Mouse (Mus musculus): Measurements from ENCODE around the gene H6pd. TPM values are rescaled to one million over a fixed set of nuclear protein-coding genes. Genes with fewer than 3 reads are reported as not detected.

The H6pd gene
- polyA plus RNA-seq, 1 experiment = 13.7 TPM

DNA sequence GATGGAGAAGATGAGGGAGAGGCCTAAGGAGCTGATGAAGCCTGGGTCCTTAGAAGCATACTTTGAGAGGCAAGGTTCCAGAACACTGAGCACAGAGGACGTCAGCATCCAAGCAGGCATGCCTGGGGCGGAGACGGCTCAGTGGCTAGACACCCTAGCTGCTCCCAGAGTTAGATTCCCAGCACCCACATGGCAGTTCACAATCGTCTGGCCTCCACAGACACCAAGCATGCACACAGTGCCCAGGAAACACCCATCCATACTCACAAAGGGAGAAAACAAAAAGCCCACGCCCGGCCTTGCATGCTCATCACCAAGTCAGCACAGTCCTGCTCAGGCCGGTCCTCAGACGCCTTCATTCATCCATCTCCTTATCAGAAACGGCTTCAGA is 9.3 kb downstream of the H6pd start:
- Histone ChIP-seq H3K4me1 (ENCODE audit: control insufficient read depth, insufficient read depth, low read length) (peaks cover 12% of the 10 kb centered on the region), H3K9ac (ENCODE audit: low read depth, poor library complexity, severe bottlenecking) (no peak overlapping the region)

DNA sequence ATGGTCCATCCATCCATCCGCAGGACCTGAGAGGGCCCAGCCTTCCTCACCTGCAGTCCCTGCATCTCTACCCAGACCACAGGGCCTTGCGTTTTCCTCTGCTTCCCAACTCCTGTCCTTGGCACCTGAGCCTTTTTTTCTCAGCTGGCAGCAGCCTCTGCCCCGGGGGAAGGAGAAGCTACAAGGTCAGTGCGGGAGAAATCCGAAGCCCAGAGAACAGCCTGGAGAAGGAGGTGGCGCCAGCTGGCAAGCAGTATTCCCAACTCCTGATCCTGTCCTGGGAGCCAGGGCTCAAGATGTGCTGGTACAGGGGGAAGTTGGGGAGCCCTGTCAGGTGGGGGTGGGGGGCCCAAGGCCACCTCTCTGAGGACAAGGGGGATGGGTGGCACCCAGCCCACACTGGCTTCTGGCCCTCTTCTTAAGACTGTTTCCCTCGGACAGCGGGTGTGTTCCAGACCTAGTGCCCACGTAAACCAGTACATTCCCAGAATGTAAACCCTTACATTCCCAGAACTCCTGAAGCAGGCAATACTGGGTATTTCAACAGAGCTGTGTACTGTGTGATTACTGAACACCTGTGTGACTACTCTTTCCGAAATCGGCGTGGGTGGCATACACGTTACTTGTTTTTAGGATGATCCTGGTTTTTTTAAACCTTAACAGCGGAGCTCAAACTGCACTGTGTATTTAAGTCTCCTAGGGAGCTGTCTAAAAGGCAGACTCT is 9.9 kb downstream of the H6pd start:
- Histone ChIP-seq H3K36me3 (ENCODE audit: control insufficient read depth, insufficient read depth, low read length, poor library complexity, severe bottlenecking) (no peaks in the 10 kb centered on the region), H3K4me1 (ENCODE audit: control insufficient read depth, insufficient read depth, low read length) (peaks cover 12% of the 10 kb centered on the region), H3K9ac (ENCODE audit: low read depth, poor library complexity, severe bottlenecking) (no peak overlapping the region), H3K27me3 (ENCODE audit: control insufficient read depth, insufficient read depth, low read length, poor library complexity, severe bottlenecking) (no peaks in the 10 kb centered on the region), H3K9me3 (replicated peaks; ENCODE audit: control insufficient read depth, insufficient read depth, low read length, poor library complexity, severe bottlenecking) (no peaks in the 10 kb centered on the region), H3K27ac (ENCODE audit: insufficient read depth, low read length) (no peak overlapping the region), H3K4me3 (ENCODE audit: low read depth, low read length) (no peak overlapping the region)
- TF ChIP-seq POLR2A (IDR thresholded peaks at IDR 0.05; ENCODE audit: insufficient read depth, low read length) = no peak
- TF ChIP-seq CTCF (IDR thresholded peaks at IDR 0.05; ENCODE audit: low read depth, low read length) = no peak
- TF ChIP-seq EP300 (IDR thresholded peaks at IDR 0.05; ENCODE audit: insufficient read depth, low read depth, low read length) = no peak

More for the DNA sequence above, 9.3 kb downstream of the H6pd start:
- TF ChIP-seq CTCF (IDR thresholded peaks at IDR 0.05; ENCODE audit: low read depth, low read length) = no peak
- no peak for TF ChIP-seq EP300 (IDR thresholded peaks at IDR 0.05; ENCODE audit: insufficient read depth, low read depth, low read length)
- no peak for TF ChIP-seq POLR2A (IDR thresholded peaks at IDR 0.05; ENCODE audit: insufficient read depth, low read length)
- H3K27me3 ChIP-seq (ENCODE audit: control insufficient read depth, insufficient read depth, low read length, poor library complexity, severe bottlenecking) = no peaks in the 10 kb centered on the region
- H3K27ac ChIP-seq (ENCODE audit: insufficient read depth, low read length) = no peak overlapping the region
- H3K4me3 ChIP-seq (ENCODE audit: low read depth, low read length) = no peak overlapping the region
- H3K36me3 ChIP-seq (ENCODE audit: control insufficient read depth, insufficient read depth, low read length, poor library complexity, severe bottlenecking) = no peaks in the 10 kb centered on the region
- H3K9me3 ChIP-seq (replicated peaks; ENCODE audit: control insufficient read depth, insufficient read depth, low read length, poor library complexity, severe bottlenecking) = no peaks in the 10 kb centered on the region

DNA sequence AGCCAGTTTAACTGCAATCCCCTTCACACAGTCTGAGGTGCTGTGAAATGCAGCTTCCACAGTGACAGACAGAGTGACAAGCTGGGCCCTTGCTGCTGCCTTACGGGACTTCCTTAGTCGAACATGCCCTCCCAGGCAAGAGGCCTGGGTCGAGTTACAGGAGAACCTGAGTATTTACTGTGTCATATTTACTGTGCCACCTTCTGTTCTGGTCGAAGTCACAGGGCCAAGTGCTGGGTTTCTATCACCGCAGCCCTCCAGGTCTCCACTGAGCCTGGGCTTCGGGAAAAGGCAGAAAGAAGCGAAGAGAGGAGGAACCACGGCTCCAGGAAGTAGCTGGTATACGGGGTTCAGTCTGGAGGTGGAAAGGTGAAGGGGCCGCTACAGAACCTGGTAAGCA is 10.8 kb downstream of the H6pd start:
- Histone ChIP-seq H3K9ac (ENCODE audit: low read depth, poor library complexity, severe bottlenecking) (no peak overlapping the region), H3K27ac (ENCODE audit: insufficient read depth, low read length) (no peak overlapping the region), H3K27me3 (ENCODE audit: control insufficient read depth, insufficient read depth, low read length, poor library complexity, severe bottlenecking) (no peaks in the 10 kb centered on the region), H3K36me3 (ENCODE audit: control insufficient read depth, insufficient read depth, low read length, poor library complexity, severe bottlenecking) (no peaks in the 10 kb centered on the region), H3K9me3 (replicated peaks; ENCODE audit: control insufficient read depth, insufficient read depth, low read length, poor library complexity, severe bottlenecking) (no peaks in the 10 kb centered on the region), H3K4me1 (ENCODE audit: control insufficient read depth, insufficient read depth, low read length) (peaks cover 12% of the 10 kb centered on the region), H3K4me3 (ENCODE audit: low read depth, low read length) (no peak overlapping the region)
- no peak for TF ChIP-seq EP300 (IDR thresholded peaks at IDR 0.05; ENCODE audit: insufficient read depth, low read depth, low read length)
- no peak for TF ChIP-seq POLR2A (IDR thresholded peaks at IDR 0.05; ENCODE audit: insufficient read depth, low read length)
- no peak for TF ChIP-seq CTCF (IDR thresholded peaks at IDR 0.05; ENCODE audit: low read depth, low read length)

DNA sequence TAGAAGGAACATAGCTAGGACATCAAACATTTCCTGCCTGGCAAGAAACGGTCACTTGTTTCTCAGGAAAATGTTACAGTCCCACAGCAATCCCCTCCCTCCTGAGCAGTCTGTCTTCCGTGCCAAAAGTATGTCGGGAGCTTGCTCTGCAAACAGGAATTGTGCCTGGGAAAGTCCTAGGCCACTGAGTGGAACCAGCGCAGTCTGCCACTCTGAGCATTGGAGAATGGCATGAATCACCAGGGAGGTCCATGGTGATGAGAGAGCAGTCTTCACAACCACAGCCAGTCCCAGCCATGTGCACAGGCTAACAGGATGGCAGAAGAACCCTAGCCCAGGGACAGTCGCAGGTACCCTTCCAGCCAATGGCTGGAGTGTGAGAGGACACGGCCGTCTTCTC is 12.4 kb downstream of the H6pd start:
- TF ChIP-seq POLR2A (IDR thresholded peaks at IDR 0.05; ENCODE audit: insufficient read depth, low read length) (no peak), EP300 (IDR thresholded peaks at IDR 0.05; ENCODE audit: insufficient read depth, low read depth, low read length) (no peak), CTCF (IDR thresholded peaks at IDR 0.05; ENCODE audit: low read depth, low read length) (no peak)
- Histone ChIP-seq H3K4me1 (ENCODE audit: control insufficient read depth, insufficient read depth, low read length) (peaks cover 10% of the 10 kb centered on the region), H3K4me3 (ENCODE audit: low read depth, low read length) (no peak overlapping the region), H3K9me3 (replicated peaks; ENCODE audit: control insufficient read depth, insufficient read depth, low read length, poor library complexity, severe bottlenecking) (no peaks in the 10 kb centered on the region), H3K36me3 (ENCODE audit: control insufficient read depth, insufficient read depth, low read length, poor library complexity, severe bottlenecking) (no peaks in the 10 kb centered on the region), H3K9ac (ENCODE audit: low read depth, poor library complexity, severe bottlenecking) (no peak overlapping the region), H3K27ac (ENCODE audit: insufficient read depth, low read length) (no peak overlapping the region), H3K27me3 (ENCODE audit: control insufficient read depth, insufficient read depth, low read length, poor library complexity, severe bottlenecking) (no peaks in the 10 kb centered on the region)

DNA sequence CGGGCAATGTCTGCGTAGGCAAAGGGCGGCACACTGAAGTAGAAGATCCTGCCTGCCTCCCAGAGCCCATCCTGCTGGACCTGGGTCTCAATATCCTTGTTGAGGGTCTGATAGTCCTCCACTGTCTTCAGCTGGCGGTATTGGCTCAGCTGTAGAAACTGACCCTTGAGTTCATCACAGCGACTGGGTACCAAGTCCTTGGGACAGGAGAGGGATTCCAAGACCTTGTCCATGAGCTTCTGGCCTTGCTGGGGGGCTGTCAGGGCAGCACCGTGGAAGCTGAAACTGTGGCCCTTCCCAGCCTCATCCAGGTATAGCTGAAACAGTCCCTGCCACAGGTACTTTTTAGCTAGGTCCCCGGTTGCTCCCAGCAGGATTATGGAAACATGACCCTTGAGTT is 12.9 kb downstream of the H6pd start:
- Histone ChIP-seq H3K27me3 (ENCODE audit: control insufficient read depth, insufficient read depth, low read length, poor library complexity, severe bottlenecking) (no peaks in the 10 kb centered on the region), H3K9me3 (replicated peaks; ENCODE audit: control insufficient read depth, insufficient read depth, low read length, poor library complexity, severe bottlenecking) (no peaks in the 10 kb centered on the region), H3K4me1 (ENCODE audit: control insufficient read depth, insufficient read depth, low read length) (peaks cover 9% of the 10 kb centered on the region), H3K36me3 (ENCODE audit: control insufficient read depth, insufficient read depth, low read length, poor library complexity, severe bottlenecking) (no peaks in the 10 kb centered on the region), H3K9ac (ENCODE audit: low read depth, poor library complexity, severe bottlenecking) (no peak overlapping the region), H3K27ac (ENCODE audit: insufficient read depth, low read length) (no peak overlapping the region), H3K4me3 (ENCODE audit: low read depth, low read length) (no peak overlapping the region)
- TF ChIP-seq POLR2A (IDR thresholded peaks at IDR 0.05; ENCODE audit: insufficient read depth, low read length) (no peak), CTCF (IDR thresholded peaks at IDR 0.05; ENCODE audit: low read depth, low read length) (no peak), EP300 (IDR thresholded peaks at IDR 0.05; ENCODE audit: insufficient read depth, low read depth, low read length) (no peak)

DNA sequence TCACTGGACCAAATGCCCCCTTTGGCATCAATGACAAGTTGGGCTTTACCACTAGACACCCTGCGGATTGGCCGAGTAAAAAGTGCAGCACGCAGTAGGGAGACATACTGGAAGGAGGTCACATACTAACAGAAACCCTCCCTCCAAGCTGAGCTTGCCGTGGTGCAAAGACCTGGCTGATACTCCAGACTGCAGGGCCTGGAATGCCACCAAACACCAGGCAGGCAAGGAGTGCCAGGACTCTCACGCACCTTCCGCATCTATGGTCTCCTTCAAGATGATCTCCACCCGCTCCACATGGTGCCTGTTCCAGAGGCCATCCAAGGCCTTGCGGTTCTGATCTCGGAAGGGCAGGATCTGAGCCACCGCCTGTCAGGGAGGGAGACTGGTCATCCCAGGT is 14.6 kb downstream of the H6pd start:
- Histone ChIP-seq H3K27me3 (ENCODE audit: control insufficient read depth, insufficient read depth, low read length, poor library complexity, severe bottlenecking) (no peaks in the 10 kb centered on the region), H3K9me3 (replicated peaks; ENCODE audit: control insufficient read depth, insufficient read depth, low read length, poor library complexity, severe bottlenecking) (no peaks in the 10 kb centered on the region), H3K4me1 (ENCODE audit: control insufficient read depth, insufficient read depth, low read length) (no peaks in the 10 kb centered on the region), H3K27ac (ENCODE audit: insufficient read depth, low read length) (no peak overlapping the region), H3K36me3 (ENCODE audit: control insufficient read depth, insufficient read depth, low read length, poor library complexity, severe bottlenecking) (no peaks in the 10 kb centered on the region), H3K4me3 (ENCODE audit: low read depth, low read length) (no peak overlapping the region), H3K9ac (ENCODE audit: low read depth, poor library complexity, severe bottlenecking) (no peak overlapping the region)
- no peak for TF ChIP-seq EP300 (IDR thresholded peaks at IDR 0.05; ENCODE audit: insufficient read depth, low read depth, low read length)
- no peak for TF ChIP-seq CTCF (IDR thresholded peaks at IDR 0.05; ENCODE audit: low read depth, low read length)
- TF ChIP-seq POLR2A (IDR thresholded peaks at IDR 0.05; ENCODE audit: insufficient read depth, low read length) = no peak

All from ES-Bruce4 (cell line).